Mouse (Mus musculus) kidney, embryonic 16.5 days (tissue): ENCODE data around the gene Ilf3. TPM values are rescaled to one million over a fixed set of nuclear protein-coding genes. Genes with fewer than 3 reads are reported as not detected.

ENCODE experiments used
- ATAC-seq: fragments of 200-750 bp; cut with Nextera tagmentation; 2 replicates; pipeline ENCODE4 v1.8.0; 2017; ENCODE audit warnings: moderate TSS enrichment; ENCODE audit not compliant: low FRiP score, low TSS enrichment
- H3K27ac ChIP-seq: fragments of 300-500 bp; sonication (generic); 2 replicates; pipeline ENCODE4 v1.5.1; 2014; ENCODE audit warnings: low read length
- H3K27me3 ChIP-seq: fragments of 300-500 bp; sonication (generic); 2 replicates; pipeline ENCODE4 v1.6.1; 2014; ENCODE audit warnings: low read length, control low read depth, mixed read lengths; ENCODE audit not compliant: insufficient read depth
- H3K36me3 ChIP-seq: fragments of 300-500 bp; sonication (generic); 2 replicates; pipeline ENCODE4 v1.6.1; 2014; ENCODE audit warnings: low read length, control low read depth, mixed read lengths; ENCODE audit not compliant: insufficient read depth
- H3K4me1 ChIP-seq: fragments of 300-500 bp; sonication (generic); 2 replicates; pipeline ENCODE4 v1.6.1; 2014; ENCODE audit warnings: low read length, control low read depth, mixed read lengths; ENCODE audit not compliant: insufficient read depth
- H3K4me2 ChIP-seq: fragments of 300-500 bp; sonication (generic); replicated peaks from 2 replicates; pipeline ENCODE4 v1.6.1; 2014; ENCODE audit warnings: low read depth, low read length
- H3K4me3 ChIP-seq: fragments of 300-500 bp; sonication (generic); 2 replicates; pipeline ENCODE4 v1.5.1; 2014; ENCODE audit warnings: mild to moderate bottlenecking, low read length
- H3K9ac ChIP-seq: fragments of 300-500 bp; sonication (generic); replicated peaks from 2 replicates; pipeline ENCODE4 v1.6.1; 2014; ENCODE audit warnings: low read length
- H3K9me3 ChIP-seq: fragments of 300-500 bp; sonication (generic); 2 replicates; pipeline ENCODE4 v1.6.1; 2016; ENCODE audit warnings: low read length, control low read depth
- WGBS: fragments of 180-500 bp; shearing (Covaris S2); extraction: QIAGEN DNeasy Blood & Tissue Kit; methylation state at CpG from one replicate; pipeline ENCODE4 v1.1.7; 2014; 5-methylcytosine and 5-hydroxymethylcytosine counted together
- polyA plus RNA-seq: library from polyadenylated mRNA; unstranded; fragments of >200 nt; fragmentation: Nextera tagmentation; extraction: Ambion mirVana; gene quantifications from 2 replicates; pipeline ENCODE4 v1.2.1, GENCODE M21; 2015

Ilf3 gene
- polyA plus RNA-seq, 1 experiment from 2014 or later, result 208 TPM

GRCm38 (mm10) chr9:21336491-21336890 is 31.2 kb upstream of the Ilf3 start:
- 81% methylated on average over 8 of the region's 8 CpGs for whole genome bisulfite sequencing
- H3K27me3 ChIP-seq, result no peaks in the 10 kb centered on the region
- no peak for ATAC-seq
- no peaks in the 10 kb centered on the region for H3K9me3 ChIP-seq
- no peak overlapping the region for H3K4me2 ChIP-seq
- peaks cover 21% of the 10 kb centered on the region for H3K4me1 ChIP-seq
- no peak overlapping the region for H3K4me3 ChIP-seq
- no peak overlapping the region for H3K9ac ChIP-seq
- no peak overlapping the region for H3K27ac ChIP-seq
- no peaks in the 10 kb centered on the region for H3K36me3 ChIP-seq

- Histone ChIP-seq H3K27ac (peak overlapping the region; percentile 75; the same call in 1 of the 2 replicates), H3K4me1 (peaks cover 13% of the 10 kb centered on the region), H3K4me2 (peak overlapping the region; percentile 40), H3K4me3 (peak overlapping the region; percentile 42), H3K27me3 (no peaks in the 10 kb centered on the region), H3K36me3 (peaks cover 9% of the 10 kb centered on the region), H3K9me3 (no peaks in the 10 kb centered on the region), H3K9ac (peak overlapping the region; percentile 60; the same call in 1 of the 2 replicates)
- 11% methylated on average over 19 of the region's 20 CpGs for WGBS
- ATAC-seq, result peak; percentile 90
These were observed 30.0 kb upstream of the Ilf3 start for GRCm38 (mm10) chr9:21337652-21338051.

GRCm38 (mm10) chr9:21340411-21340810 is 27.3 kb upstream of the Ilf3 start:
- H3K9me3 ChIP-seq, result no peaks in the 10 kb centered on the region
- peaks cover 19% of the 10 kb centered on the region for H3K36me3 ChIP-seq
- 86% methylated on average over 4 of the region's 4 CpGs for WGBS
- no peak overlapping the region for H3K4me2 ChIP-seq
- peaks cover 5% of the 10 kb centered on the region; the same call in 1 of the 2 replicates for H3K4me1 ChIP-seq
- no peak overlapping the region for H3K4me3 ChIP-seq
- ATAC-seq, result no peak
- no peak overlapping the region for H3K27ac ChIP-seq
- no peaks in the 10 kb centered on the region for H3K27me3 ChIP-seq
- no peak overlapping the region for H3K9ac ChIP-seq

DNA sequence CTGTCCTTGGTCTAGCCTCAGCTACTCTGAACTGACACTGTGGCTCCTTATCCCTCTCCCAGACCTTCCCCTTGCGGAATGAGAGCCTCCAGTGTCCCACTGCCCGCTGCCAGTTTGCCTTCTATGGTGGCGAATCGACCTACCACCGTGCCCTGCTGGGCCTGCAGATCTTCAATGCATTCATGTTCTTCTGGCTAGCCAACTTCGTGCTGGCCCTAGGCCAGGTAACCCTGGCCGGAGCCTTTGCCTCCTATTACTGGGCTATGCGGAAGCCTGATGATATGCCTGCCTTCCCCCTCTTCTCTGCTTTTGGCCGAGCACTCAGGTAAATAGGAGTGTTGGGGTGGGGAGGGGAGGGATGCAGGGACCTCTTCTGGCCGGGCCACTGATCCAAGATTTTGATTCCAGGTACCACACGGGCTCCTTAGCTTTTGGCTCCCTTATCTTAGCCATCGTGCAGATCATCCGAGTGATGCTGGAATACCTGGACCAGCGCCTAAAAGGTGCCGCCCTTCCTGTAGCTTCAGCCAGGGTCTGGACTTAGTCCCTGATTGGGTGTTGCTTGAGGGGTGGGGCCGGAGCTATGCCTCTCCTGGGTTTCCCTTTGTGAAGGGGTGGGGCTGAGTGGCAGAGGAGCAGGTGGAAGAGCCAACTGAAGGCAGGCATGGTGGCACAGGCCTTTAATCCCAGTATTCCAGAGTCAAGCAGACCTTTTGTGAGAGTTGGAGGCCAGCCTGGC is 20.9 kb upstream of the Ilf3 start:
- H3K4me1 ChIP-seq, result no peaks in the 10 kb centered on the region
- H3K36me3 ChIP-seq, result peaks cover 44% of the 10 kb centered on the region

GRCm38 (mm10) chr9:21348152-21348551 is 19.5 kb upstream of the Ilf3 start:
- no peak overlapping the region for H3K4me2 ChIP-seq
- no peak overlapping the region for H3K9ac ChIP-seq
- no peak for ATAC-seq
- no peaks in the 10 kb centered on the region for H3K27me3 ChIP-seq
- H3K27ac ChIP-seq, result no peak overlapping the region
- peaks cover 11% of the 10 kb centered on the region for H3K4me1 ChIP-seq
- H3K4me3 ChIP-seq, result no peak overlapping the region
- H3K9me3 ChIP-seq, result no peaks in the 10 kb centered on the region
- peaks cover 33% of the 10 kb centered on the region for H3K36me3 ChIP-seq
- WGBS, result 85% methylated on average over 3 of the region's 3 CpGs

More for the DNA sequence above, 20.9 kb upstream of the Ilf3 start:
- Histone ChIP-seq H3K4me3 (no peak overlapping the region), H3K9ac (no peak overlapping the region), H3K27ac (no peak overlapping the region), H3K9me3 (no peaks in the 10 kb centered on the region), H3K27me3 (no peaks in the 10 kb centered on the region), H3K4me2 (no peak overlapping the region)
- 76% methylated on average over 16 of the region's 16 CpGs for WGBS
- ATAC-seq, result no peak

DNA sequence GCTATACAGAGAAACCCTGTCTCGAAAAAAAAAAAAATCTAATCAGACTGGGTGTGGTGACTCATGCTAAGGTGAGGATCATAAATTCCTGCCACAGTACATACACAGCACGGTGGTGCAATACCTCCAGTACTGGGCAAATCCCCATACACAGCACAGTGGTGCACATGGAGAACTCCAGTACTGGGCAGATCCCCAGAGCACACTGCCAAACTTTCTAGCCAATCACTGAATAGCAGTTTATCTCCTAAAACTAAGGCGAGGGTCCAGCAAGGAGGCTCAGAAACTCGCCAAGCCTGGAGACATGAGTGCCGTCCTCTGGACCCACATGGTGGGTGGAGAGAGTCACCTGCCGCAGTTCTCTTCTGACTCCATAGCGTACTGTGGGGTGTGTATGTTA is 16.5 kb upstream of the Ilf3 start:
- H3K4me1 ChIP-seq, result peaks cover 12% of the 10 kb centered on the region
- no peak overlapping the region for H3K4me2 ChIP-seq
- H3K27ac ChIP-seq, result no peak overlapping the region
- H3K9me3 ChIP-seq, result no peaks in the 10 kb centered on the region
- H3K27me3 ChIP-seq, result no peaks in the 10 kb centered on the region
- WGBS, result 81% methylated on average over 7 of the region's 7 CpGs
- no peak overlapping the region for H3K9ac ChIP-seq
- no peak overlapping the region for H3K4me3 ChIP-seq
- no peak for ATAC-seq
- H3K36me3 ChIP-seq, result peaks cover 27% of the 10 kb centered on the region

DNA sequence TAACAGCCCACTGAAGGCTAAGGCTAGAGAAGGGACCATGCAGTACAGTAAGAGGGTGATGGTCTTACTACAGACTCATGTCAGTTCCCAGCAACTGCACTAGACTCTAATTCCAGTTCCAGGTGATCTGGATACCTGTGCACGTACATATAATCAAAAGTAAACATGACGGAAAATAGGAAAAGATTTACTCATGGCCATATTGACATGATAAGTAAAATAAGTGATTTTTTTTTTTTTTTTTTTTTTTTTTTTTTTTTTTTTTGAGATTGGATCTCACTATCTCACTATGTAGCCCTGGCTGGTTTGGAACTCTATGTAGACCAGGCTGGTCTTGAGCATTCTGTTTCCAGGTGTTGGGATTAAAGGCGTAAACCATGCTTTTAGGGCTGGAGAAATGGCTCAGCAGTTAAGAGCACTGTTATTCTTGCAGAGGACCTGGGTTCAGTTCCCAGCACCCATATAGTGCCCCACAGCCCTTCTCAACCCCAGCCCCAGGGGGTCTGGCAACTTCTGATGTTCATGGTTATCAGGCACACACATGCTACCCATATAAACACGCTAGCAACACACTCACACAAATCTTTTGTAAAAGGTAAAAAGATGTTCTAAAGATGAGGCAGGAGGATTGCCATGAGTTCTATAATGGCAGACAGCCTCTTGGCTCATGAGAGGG is 15.8 kb upstream of the Ilf3 start:
- Histone ChIP-seq H3K27me3 (no peaks in the 10 kb centered on the region), H3K9ac (no peak overlapping the region), H3K9me3 (no peaks in the 10 kb centered on the region), H3K4me1 (peaks cover 12% of the 10 kb centered on the region), H3K4me2 (no peak overlapping the region), H3K27ac (no peak overlapping the region), H3K36me3 (peaks cover 27% of the 10 kb centered on the region), H3K4me3 (no peak overlapping the region)
- no peak for ATAC-seq
- 94% methylated on average over 4 of the region's 4 CpGs for WGBS

- ATAC-seq, result peak; percentile 30
- 27% methylated on average over 20 of the region's 20 CpGs for WGBS
These were observed 15.0 kb upstream of the Ilf3 start for GRCm38 (mm10) chr9:21352463-21353372.

DNA sequence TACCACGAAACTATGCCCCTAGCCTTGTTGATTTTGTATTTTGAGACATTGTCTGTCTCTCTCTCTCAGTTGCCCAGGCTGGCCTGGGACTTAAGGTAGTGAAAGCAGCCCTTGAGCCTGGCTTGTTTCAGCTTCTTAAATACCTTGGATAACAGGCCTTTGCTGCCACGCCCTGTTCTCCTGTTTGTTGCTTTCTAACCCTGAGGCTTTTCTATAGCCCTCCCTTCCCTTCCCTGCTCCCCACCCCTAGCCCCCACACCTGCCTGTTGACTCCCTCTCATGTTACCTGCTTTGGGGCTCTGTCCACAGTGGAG is 14.3 kb upstream of the Ilf3 start:
- Histone ChIP-seq H3K4me1 (peaks cover 12% of the 10 kb centered on the region), H3K9ac (no peak overlapping the region), H3K36me3 (peaks cover 21% of the 10 kb centered on the region), H3K27ac (no peak overlapping the region), H3K4me3 (no peak overlapping the region), H3K9me3 (no peaks in the 10 kb centered on the region), H3K4me2 (no peak overlapping the region), H3K27me3 (no peaks in the 10 kb centered on the region)
- 47% methylated on average over 2 of the region's 2 CpGs for WGBS
- ATAC-seq, result no peak

More at GRCm38 (mm10) chr9:21352463-21353372, 15.0 kb upstream of the Ilf3 start:
- peak overlapping the region; percentile 2; the same call in 1 of the 2 replicates for H3K9ac ChIP-seq
- H3K27ac ChIP-seq, result peak overlapping the region; percentile 3; the same call in 1 of the 2 replicates
- no peaks in the 10 kb centered on the region for H3K27me3 ChIP-seq
- no peaks in the 10 kb centered on the region for H3K9me3 ChIP-seq
- H3K36me3 ChIP-seq, result peaks cover 27% of the 10 kb centered on the region
- H3K4me3 ChIP-seq, result no peak overlapping the region
- H3K4me1 ChIP-seq, result peaks cover 12% of the 10 kb centered on the region
- H3K4me2 ChIP-seq, result 0 out of 2 replicates have a peak overlapping the region, but pooled peaks have one; percentile 7
